Mouse (Mus musculus): ENCODE data around the gene Cyb561d1. TPM values are rescaled to one million over a fixed set of nuclear protein-coding genes. Genes with fewer than 3 reads are reported as not detected.
"Not testable (repeated sequence)": the region's sequence is repeated elsewhere in the genome, so short reads cannot be mapped to it uniquely, and the experiment has no call there.

Gene Cyb561d1
- 3.2 TPM for polyA plus RNA-seq (2012; fragmentation: generic; extraction: Trizol)

GRCm38 (mm10) chr3:108200329-108201323 lies at the start of gene Cyb561d1:
TSS of gene Cyb561d1 (minus strand) at chr3:108201212.
- Histone ChIP-seq H3K36me3 (ENCODE audit: control insufficient read depth, insufficient read depth) (peaks cover 5% of the 10 kb centered on the region), H3K27me3 (ENCODE audit: control insufficient read depth, insufficient read depth, insufficient read length) (no peaks in the 10 kb centered on the region), H3ac (ENCODE audit: control insufficient read depth, insufficient read length) (peak within 1 kb of the TSS; percentile 10), H3K4me2 (ENCODE audit: low read depth) (peak within 1 kb of the TSS; percentile 89), H3K79me2 (ENCODE audit: control insufficient read depth, insufficient read depth) (no peaks in the 10 kb centered on the region), H3K4me3 (peak within 1 kb of the TSS; percentile 73)
- TF ChIP-seq REST (IDR thresholded peaks at IDR 0.05; ENCODE audit: insufficient read depth, insufficient read length) = no peak
- TF ChIP-seq SRF (IDR thresholded peaks at IDR 0.05; ENCODE audit: control insufficient read depth, insufficient read length, low read depth) = peak; percentile 52
- TF ChIP-seq E2F4 (IDR thresholded peaks at IDR 0.05; ENCODE audit: insufficient read depth) = no peak
- TF ChIP-seq POLR2AphosphoS2 (IDR thresholded peaks at IDR 0.05; ENCODE audit: insufficient read length, low read depth) = peak; percentile 85
- peak; percentile 70 for TF ChIP-seq POLR2A (IDR thresholded peaks at IDR 0.05; ENCODE audit: insufficient read length, low read depth)

DNA sequence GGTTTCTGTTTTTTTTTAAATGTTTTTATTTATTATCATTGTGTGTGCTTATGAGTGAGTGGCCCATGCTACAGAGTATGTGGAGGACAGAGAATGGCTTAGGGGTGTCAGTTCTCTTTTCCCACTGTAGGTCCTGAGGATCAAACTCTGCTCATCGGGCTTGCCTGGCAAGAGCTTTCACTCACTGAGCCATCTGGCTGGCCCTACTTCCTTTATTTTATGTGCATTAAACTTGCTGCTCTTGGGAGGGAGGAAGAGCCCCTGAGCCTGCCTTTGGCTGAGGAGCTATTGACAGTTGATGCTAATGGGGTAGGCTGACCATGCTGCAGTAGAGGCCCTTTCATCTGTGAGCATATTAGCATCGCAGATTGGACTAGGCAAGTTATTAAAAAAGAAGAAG lies 45.8 kb upstream of the Cyb561d1 start:
- Histone ChIP-seq H3K36me3 (ENCODE audit: control insufficient read depth, insufficient read depth) (no peaks in the 10 kb centered on the region), H3K27me3 (ENCODE audit: control insufficient read depth, insufficient read depth, insufficient read length) (peaks cover 7% of the 10 kb centered on the region), H3K4me3 (no peak overlapping the region), H3ac (ENCODE audit: control insufficient read depth, insufficient read length) (no peak overlapping the region), H3K79me2 (ENCODE audit: control insufficient read depth, insufficient read depth) (no peaks in the 10 kb centered on the region), H3K4me2 (ENCODE audit: low read depth) (no peak overlapping the region)
- TF ChIP-seq REST (IDR thresholded peaks at IDR 0.05; ENCODE audit: insufficient read depth, insufficient read length) = no peak
- TF ChIP-seq POLR2AphosphoS2 (IDR thresholded peaks at IDR 0.05; ENCODE audit: insufficient read length, low read depth) = no peak
- TF ChIP-seq E2F4 (IDR thresholded peaks at IDR 0.05; ENCODE audit: insufficient read depth) = no peak

DNA sequence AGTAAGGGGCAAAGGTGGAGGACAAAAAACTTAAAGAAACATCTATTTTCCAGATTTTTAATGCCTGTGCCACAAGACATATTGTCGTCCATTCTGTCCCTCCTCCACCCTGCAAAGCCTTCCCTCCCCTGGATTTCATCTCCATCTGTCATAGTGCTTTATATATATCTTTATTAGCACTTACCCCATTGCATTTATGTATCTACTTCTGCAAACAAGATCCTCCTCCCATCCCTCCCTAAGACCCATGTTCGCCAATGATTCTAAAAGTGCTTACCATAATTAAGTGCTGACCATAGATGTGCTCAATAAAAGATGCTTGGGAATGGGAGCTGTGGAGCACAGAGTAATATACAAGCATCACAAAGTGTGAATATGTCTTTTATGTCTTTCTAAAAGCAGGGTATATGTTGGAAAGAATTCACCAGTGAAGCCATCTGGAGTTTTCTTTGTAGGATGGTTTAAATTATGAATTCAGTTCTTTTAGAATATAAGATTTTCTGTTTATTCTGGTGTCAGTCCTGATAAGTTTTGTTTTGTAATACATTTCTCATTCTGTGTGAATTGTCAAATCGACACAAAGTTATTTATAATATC lies 40.3 kb upstream of the Cyb561d1 start:
- H3K79me2 ChIP-seq (ENCODE audit: control insufficient read depth, insufficient read depth) = no peaks in the 10 kb centered on the region
- peaks cover under 1% of the 10 kb centered on the region for H3K27me3 ChIP-seq (ENCODE audit: control insufficient read depth, insufficient read depth, insufficient read length)
- no peak overlapping the region for H3K4me3 ChIP-seq
- TF ChIP-seq POLR2A (IDR thresholded peaks at IDR 0.05; ENCODE audit: insufficient read length, low read depth) (no peak), TCF3 (IDR thresholded peaks at IDR 0.05; ENCODE audit: insufficient read length, low read depth) (no peak), REST (IDR thresholded peaks at IDR 0.05; ENCODE audit: insufficient read depth, insufficient read length) (no peak), SRF (IDR thresholded peaks at IDR 0.05; ENCODE audit: control insufficient read depth, insufficient read length, low read depth) (no peak), MYOD1 (IDR thresholded peaks at IDR 0.05; ENCODE audit: control insufficient read depth in 1 of 3, insufficient read length in 2 of 3, low read depth in 2 of 3) (no peak), MAX (IDR thresholded peaks at IDR 0.05; ENCODE audit: low read depth) (no peak), TCF12 (IDR thresholded peaks at IDR 0.05; ENCODE audit: insufficient read depth, poor library complexity, severe bottlenecking) (no peak), POLR2AphosphoS2 (IDR thresholded peaks at IDR 0.05; ENCODE audit: insufficient read length, low read depth) (no peak)
- no peak overlapping the region for H3ac ChIP-seq (ENCODE audit: control insufficient read depth, insufficient read length)
- no peak overlapping the region for H3K4me2 ChIP-seq (ENCODE audit: low read depth)
- no peaks in the 10 kb centered on the region for H3K36me3 ChIP-seq (ENCODE audit: control insufficient read depth, insufficient read depth)

- not testable (repeated sequence) for H3K4me2 ChIP-seq (ENCODE audit: low read depth); H3K4me3 ChIP-seq; H3K27me3 ChIP-seq (ENCODE audit: control insufficient read depth, insufficient read depth, insufficient read length); H3K79me2 ChIP-seq (ENCODE audit: control insufficient read depth, insufficient read depth); H3ac ChIP-seq (ENCODE audit: control insufficient read depth, insufficient read length); H3K36me3 ChIP-seq (ENCODE audit: control insufficient read depth, insufficient read depth)
These were observed 36.6 kb upstream of the Cyb561d1 start for GRCm38 (mm10) chr3:108237474-108238102.

GRCm38 (mm10) chr3:108231646-108232045 lies 30.6 kb upstream of the Cyb561d1 start:
- no peaks in the 10 kb centered on the region for H3K36me3 ChIP-seq (ENCODE audit: control insufficient read depth, insufficient read depth)
- no peak for TF ChIP-seq POLR2AphosphoS2 (IDR thresholded peaks at IDR 0.05; ENCODE audit: insufficient read length, low read depth)
- TF ChIP-seq MYOG (IDR thresholded peaks at IDR 0.05; ENCODE audit: control insufficient read depth in 1 of 3, insufficient read depth in 1 of 3, insufficient read length in 2 of 3, low read depth in 2 of 3) = no peak
- TF ChIP-seq POLR2A (IDR thresholded peaks at IDR 0.05; ENCODE audit: insufficient read length, low read depth) = no peak
- TF ChIP-seq MAX (IDR thresholded peaks at IDR 0.05; ENCODE audit: low read depth) = no peak
- TF ChIP-seq REST (IDR thresholded peaks at IDR 0.05; ENCODE audit: insufficient read depth, insufficient read length) = no peak
- TF ChIP-seq MYOD1 (IDR thresholded peaks at IDR 0.05; ENCODE audit: control insufficient read depth in 1 of 3, insufficient read length in 2 of 3, low read depth in 2 of 3) = no peak
- no peak for TF ChIP-seq TCF3 (IDR thresholded peaks at IDR 0.05; ENCODE audit: insufficient read length, low read depth)
- TF ChIP-seq E2F4 (IDR thresholded peaks at IDR 0.05; ENCODE audit: insufficient read depth) = no peak
- no peak for TF ChIP-seq SRF (IDR thresholded peaks at IDR 0.05; ENCODE audit: control insufficient read depth, insufficient read length, low read depth)
- no peaks in the 10 kb centered on the region for H3K79me2 ChIP-seq (ENCODE audit: control insufficient read depth, insufficient read depth)
- no peak overlapping the region for H3K4me3 ChIP-seq
- no peak overlapping the region for H3K4me2 ChIP-seq (ENCODE audit: low read depth)
- H3ac ChIP-seq (ENCODE audit: control insufficient read depth, insufficient read length) = no peak overlapping the region
- H3K27me3 ChIP-seq (ENCODE audit: control insufficient read depth, insufficient read depth, insufficient read length) = peaks cover 15% of the 10 kb centered on the region

Measured in myocyte (in vitro differentiated cells).